Mouse (Mus musculus): ENCODE data around the gene Tspan9. TPM values are rescaled to one million over a fixed set of nuclear protein-coding genes. Genes with fewer than 3 reads are reported as not detected.

Tspan9 gene
- 10 to 100 TPM; 34.7 to 39.3 TPM for total RNA-seq (2021)
- long read RNA-seq, experiment 1, partial matches to known transcripts, result 1 of 43 reads
- long read RNA-seq, experiment 1, other reads (novel, unspliced or antisense), result 42 of 43 reads
- long read RNA-seq, experiment 2, partial matches to known transcripts, result 0 of 26 reads
- long read RNA-seq, experiment 2, other reads (novel, unspliced or antisense), result 26 of 26 reads

DNA sequence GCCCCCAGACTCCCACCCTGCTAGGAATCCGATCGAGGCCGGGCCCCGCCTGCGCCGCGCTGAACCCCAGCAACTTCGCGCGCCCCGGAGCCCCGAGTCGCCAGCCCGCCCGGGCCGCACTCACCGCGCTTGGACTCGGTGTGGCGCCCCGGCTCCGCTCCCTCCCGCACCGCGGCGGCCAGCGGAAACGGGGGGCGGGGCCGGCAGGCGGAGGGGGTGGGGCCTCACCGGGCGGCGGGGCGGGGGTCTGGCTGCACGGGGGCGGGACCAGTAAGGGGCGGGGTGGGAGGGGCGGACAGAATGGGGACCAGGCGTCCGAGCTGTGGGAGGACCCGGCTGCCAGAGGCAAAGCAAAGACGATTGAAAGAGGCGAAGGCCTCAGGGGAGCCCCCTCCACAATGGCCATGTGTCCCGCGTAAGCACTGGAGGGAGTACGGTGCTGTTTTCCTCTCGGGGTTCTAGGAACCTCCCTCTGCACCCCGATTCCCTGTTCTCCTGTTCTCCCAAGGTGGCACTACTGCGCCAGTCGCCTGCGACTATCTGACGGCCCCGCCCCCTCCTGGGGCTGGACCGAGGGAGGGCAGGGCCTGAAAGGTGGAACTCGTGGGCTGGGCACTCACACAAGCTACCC lies at the start of gene Tspan9:
Gene Tspan9 (minus strand): TSS at position 205 of the 631 bp plus-strand sequence.
- intact Hi-C loops (cut with DNase I), result no loop called here
- DNase-seq, result peak; percentile 44 to 51

GRCm38 (mm10) chr6:128183521-128183920 lies 40.1 kb upstream of the Tspan9 start:
- intact Hi-C loops (cut with DNase I), result no loop called here
- DNase-seq, result no peak

DNA sequence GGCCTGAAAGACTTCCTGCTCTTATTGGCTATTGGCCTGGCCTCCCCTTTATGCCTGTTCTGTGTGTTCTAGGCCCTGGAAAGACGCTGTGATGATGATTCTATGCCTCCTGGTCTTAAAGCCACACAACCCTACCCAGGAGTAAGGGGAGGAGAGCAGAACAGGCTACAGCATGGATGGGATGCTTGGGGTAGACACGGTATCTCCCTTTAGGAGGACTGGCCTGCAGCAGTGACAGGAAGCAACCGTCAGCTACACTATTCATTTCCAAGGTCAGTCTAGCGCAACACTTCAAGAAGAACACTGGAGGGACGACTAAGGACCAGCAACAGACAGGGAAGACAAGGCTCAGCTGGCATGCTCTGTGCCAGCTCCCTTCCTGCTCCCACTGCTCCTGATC lies 37.8 kb upstream of the Tspan9 start:
- intact Hi-C loops (cut with DNase I), result no loop called here
- DNase-seq, result no peak

- no peak for DNase-seq
- intact Hi-C loops (cut with DNase I), result no loop called here
Measured at GRCm38 (mm10) chr6:128179651-128180050, 36.3 kb upstream of the Tspan9 start.

GRCm38 (mm10) chr6:128179247-128179646 lies 35.9 kb upstream of the Tspan9 start:
- intact Hi-C loops (cut with DNase I), result no loop called here
- DNase-seq, result no peak

DNA sequence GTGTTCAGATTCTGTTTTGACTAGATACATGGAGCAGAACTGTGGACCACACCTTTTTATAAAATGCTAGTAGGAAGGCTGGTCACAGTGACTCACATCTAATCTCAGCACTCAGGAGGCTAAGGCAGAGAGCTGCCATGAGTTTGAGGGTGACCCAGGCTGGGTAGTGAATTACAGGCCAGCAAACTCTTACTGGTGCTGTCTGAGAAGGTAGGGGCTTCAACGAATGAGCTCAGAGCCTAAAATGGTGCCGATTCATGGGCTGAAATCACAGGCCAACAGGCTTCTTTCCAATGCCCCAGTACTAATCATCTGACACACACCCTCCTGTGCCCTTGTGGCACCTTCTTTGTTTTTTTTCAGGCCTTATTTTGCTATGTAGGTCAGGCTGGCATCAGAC lies 35.3 kb upstream of the Tspan9 start:
- DNase-seq, result no peak

GRCm38 (mm10) chr6:128168785-128169679 lies 25.6 kb upstream of the Tspan9 start:
- no peak for DNase-seq
- intact Hi-C loops (cut with DNase I), result no loop called here

More for the DNA sequence above, 35.3 kb upstream of the Tspan9 start:
- intact Hi-C loops (cut with DNase I), result no loop called here

- intact Hi-C loops (cut with DNase I), result no loop called here
- no peak for DNase-seq
Measured at GRCm38 (mm10) chr6:128165564-128165963, 22.2 kb upstream of the Tspan9 start.

DNA sequence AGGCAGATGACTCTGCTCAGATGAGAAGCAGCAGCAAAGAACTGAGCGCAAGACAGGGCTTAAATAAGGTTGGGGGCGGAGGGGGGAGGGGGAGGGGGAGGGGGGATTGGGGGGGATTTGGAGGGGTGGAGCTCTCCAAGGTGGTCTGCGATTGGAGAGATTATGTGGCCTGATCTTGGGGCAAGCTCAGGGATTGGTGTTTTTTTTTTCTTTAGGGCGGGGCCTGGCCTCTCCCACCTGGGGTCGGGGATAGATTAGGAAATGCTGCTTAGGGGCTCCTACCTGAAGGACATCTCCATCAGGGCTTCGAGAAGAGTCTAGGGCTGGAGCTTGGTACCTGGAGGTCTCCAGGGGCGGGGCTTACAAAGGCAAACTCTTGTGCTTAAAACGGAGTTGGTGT lies 21.2 kb upstream of the Tspan9 start:
- no peak for DNase-seq
- intact Hi-C loops (cut with DNase I), result no loop called here

- intact Hi-C loops (cut with DNase I), result no loop called here
- DNase-seq, result no peak
Measured at GRCm38 (mm10) chr6:128159092-128159491, 15.7 kb upstream of the Tspan9 start.

GRCm38 (mm10) chr6:128158031-128158430 lies 14.6 kb upstream of the Tspan9 start:
- intact Hi-C loops (cut with DNase I), result no loop called here
- DNase-seq, result no peak

DNA sequence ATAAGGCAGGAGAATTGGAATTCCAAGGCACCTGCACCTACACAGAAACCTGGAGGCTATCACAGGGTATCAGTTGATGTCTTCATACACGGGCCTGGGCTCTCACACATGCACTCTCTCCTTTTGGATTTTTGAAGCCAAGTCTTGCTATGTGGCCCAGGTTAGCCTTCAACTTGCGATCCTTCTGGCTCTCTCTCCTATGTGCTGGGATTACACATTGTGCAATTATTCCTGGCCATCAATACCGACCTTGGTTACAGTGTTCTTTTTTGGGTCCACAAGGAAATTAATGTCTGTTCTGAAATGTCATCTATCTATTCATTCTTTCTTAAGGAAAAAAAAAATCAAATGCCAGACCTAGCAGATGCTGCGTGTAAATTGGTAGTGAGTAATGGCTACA lies 13.1 kb upstream of the Tspan9 start:
- intact Hi-C loops (cut with DNase I), result no loop called here
- no peak for DNase-seq

- no peak for DNase-seq
- intact Hi-C loops (cut with DNase I), result no loop called here
Measured at GRCm38 (mm10) chr6:128155935-128156334, 12.5 kb upstream of the Tspan9 start.

DNA sequence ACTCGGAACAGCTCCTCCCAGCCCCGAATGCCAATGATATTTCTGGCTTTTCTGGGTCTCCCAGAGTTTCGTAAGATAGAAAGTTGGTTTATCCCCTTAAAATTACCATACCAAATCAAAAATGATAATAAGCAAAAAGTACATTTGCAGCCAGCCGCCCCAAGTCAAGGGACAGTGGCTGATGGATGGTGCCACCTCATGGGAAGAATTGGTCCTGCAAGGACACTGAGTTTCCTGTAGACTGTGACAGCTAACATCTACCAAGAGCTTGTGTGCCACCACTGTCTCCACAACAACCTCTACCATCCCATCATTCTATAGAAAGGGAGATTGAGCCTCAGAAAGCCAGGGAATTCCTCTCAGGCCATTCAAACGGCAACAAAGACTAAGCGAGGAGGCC lies 2.4 kb upstream of the Tspan9 start:
- peak in 1 of 2 experiments; percentile 36 for DNase-seq
- intact Hi-C loops (cut with DNase I), result loop anchor here (1.0 to 5.0 kb wide), 3 partner anchors 53 to 176 kb away; no protein-coding TSS in a partner anchor

DNA sequence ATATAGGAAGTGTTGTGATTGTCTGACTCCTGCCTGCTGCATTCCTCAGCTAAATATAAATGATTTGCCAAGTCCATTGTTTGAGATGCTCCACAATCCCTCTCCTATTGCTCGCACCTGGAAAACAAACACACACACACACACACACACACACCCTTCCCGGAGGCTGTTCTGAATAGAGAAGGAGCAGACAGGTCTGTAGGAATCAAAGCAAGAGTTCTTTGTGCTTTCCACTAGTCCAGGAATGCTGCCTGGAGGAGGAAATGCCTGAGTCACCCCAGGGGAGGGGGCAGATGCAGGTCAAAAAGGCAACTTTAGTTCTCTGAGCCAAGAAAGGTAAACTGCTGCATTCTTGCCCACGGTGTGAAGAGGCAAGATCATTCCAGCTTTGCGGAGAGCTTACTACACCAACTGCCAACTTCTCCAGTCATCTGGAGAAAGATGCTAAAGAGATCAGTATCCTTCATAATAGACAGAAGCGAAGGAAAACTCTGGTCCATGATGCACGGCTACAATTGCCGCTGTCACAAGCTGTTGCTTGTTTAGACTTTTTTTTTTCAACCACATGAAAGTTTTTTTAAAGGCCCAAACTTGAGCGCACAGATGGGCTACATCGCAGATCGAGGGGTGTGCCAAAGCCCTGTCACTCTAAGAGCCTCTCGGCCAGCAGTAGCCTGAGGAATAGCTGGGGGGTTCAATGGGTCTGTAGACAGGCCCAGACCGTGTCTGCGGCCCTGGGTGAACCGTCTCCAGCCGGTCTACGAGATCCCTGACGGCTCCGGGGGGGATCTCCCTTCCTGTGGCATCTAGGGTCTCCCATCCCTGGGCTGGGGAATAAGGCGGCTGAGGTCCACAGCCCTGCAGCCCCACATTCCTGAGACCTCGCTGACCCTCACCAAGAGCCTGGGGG lies 770 bp downstream of the Tspan9 start:
- intact Hi-C loops (cut with DNase I), result no loop called here
- DNase-seq, result peak in 1 of 2 experiments; percentile 29

GRCm38 (mm10) chr6:128140724-128141123 lies 2.7 kb downstream of the Tspan9 start:
- no peak for DNase-seq
- intact Hi-C loops (cut with DNase I), result no loop called here

GRCm38 (mm10) chr6:128137855-128138254 lies 5.5 kb downstream of the Tspan9 start:
- intact Hi-C loops (cut with DNase I), result no loop called here
- DNase-seq, result no peak

DNA sequence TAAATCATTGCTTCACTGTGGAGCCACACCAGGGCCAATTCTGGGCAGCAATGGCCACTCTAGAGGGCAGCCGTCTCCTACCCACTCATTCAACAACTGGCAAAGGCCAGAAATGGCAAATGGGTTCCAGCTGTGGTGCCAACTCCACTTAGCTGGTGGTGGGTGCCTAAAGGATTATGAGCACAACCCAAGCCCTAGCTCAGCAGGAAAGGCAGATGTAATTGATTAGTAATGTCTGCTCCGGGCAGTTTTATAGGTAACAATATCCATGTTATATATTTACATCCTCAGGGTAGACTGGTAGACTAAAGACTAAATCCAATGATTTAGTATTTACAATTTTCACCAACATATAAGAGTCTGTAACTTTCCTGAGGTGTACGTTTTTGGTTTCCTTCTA lies 6.7 kb downstream of the Tspan9 start:
- intact Hi-C loops (cut with DNase I), result no loop called here
- DNase-seq, result no peak

DNA sequence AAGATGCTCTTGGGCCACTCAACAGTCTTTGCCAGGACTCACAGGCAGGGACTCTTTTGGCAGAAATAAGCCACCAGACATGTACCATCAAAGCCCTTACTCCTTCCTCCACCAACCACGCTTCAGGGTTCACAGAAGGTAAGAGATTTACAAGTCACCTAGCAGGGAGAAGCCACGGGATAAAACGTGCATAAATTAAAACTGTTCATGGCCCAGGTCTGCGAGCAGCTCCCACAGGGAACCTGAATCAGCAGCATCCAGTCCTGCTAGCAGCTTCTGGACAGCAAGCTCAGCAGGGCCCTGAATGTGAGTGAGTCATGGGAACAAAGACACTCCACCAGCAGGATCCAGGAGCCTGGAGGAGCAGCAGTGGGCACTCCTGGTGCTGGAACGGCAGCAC lies 7.9 kb downstream of the Tspan9 start:
- DNase-seq, result no peak
- intact Hi-C loops (cut with DNase I), result no loop called here

DNA sequence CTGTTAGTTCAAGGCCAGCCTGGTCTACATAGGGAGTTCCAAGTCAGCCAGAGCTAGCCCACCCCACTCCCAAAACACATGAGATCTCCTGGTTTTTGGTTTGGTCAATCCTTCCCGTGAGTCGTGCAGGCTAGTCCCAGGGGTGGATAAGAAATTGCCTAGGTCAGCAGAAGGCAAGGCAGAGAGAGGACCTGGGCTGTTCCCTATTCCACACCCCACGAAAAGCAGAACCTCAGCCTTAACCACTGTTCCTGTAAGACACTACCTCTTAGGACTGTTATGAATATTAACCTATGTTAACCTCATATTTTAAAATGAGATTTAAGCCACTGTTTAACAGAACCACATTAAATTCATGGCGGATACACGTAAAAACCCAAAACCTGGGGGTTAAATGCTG lies 8.4 kb downstream of the Tspan9 start:
- DNase-seq, result no peak
- intact Hi-C loops (cut with DNase I), result no loop called here

Measured in gastrocnemius, postnatal 36 days (tissue).